Mouse (Mus musculus) B cell, adult 62 days (primary cell): ENCODE results near the gene Ncam2. TPM values are rescaled to one million over a fixed set of nuclear protein-coding genes. Genes with fewer than 3 reads are reported as not detected.

ENCODE experiments used
- total RNA-seq: library from RNA; stranded (reverse); gene quantifications from 4 replicates; pipeline ENCODE4 v1.2.4, GENCODE M21; 2023

Gene Ncam2
- total RNA-seq = not detected in 4 replicates

GRCm38 (mm10) chr16:81200201-81201071, at the start of gene Ncam2:
Gene Ncam2 (plus strand): TSS chr16:81200697.

